Mouse (Mus musculus): ENCODE data around the gene Sfi1.
"Not testable (repeated sequence)": the region's sequence is repeated elsewhere in the genome, so short reads cannot be mapped to it uniquely, and the experiment has no call there.

Sfi1 gene

DNA sequence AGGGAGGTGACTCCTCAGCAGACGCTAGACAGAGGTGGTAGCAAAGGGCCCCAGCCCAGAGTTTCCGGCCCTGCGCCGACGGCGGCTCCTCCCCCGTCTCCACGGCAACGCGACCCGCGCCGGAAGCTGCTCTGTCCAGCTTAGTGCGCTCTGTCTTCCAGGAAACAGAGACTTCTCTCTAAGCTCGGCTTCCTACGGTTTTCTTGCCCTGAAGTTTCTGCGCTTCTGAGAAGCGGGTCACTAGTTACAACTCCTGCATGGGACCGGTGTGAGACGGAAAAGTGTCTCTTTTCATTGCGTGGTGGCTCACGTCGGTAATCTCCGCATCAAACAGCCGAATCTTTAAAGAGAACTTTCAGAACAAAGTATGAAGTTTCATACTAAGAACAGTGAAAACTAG lies at the start of gene Sfi1:
TSS of gene Sfi1 (minus strand) at position 101 of the 400 bp plus-strand sequence.
- no peak for DNase-seq

DNA sequence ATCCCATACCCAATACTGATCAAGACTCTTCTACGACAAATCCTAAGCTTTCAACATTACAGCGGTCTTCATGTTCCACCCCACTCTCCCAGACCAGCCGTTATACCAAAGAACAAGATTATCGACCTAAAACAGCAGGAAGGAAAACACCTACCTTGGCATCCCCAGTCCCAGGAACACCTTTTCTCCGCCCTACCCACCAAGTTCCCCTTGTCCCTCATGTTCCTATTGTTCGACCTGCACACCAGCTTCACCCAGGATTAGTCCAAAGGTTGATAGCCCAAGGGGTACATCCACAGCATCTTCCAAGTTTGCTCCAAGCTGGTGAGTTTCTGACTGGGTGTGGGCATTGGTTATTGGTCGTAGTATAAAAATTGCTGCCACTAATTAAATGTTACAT lies 49.1 kb upstream of the Sfi1 start:
- DNase-seq: no peak

DNA sequence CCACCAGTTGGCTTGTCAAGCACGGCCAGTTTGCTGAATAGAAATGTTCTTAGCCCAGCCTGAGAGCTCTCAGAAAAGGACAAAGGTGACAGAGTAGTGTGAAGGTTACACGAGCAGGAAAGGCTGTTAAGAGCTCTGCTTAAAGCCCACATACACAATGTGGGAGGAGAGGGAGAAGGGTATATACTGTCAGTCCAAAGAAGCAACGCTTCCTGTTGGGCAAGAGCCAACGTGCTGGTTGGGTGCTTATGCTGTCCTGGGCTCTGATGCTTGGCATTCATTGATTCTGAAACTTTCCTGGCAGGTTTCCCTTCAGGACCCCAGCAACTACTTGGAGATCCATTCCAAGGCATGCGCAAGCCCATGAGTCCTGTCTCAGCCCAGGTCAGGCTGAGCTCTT lies 42.0 kb upstream of the Sfi1 start:
- no peak for DNase-seq

DNA sequence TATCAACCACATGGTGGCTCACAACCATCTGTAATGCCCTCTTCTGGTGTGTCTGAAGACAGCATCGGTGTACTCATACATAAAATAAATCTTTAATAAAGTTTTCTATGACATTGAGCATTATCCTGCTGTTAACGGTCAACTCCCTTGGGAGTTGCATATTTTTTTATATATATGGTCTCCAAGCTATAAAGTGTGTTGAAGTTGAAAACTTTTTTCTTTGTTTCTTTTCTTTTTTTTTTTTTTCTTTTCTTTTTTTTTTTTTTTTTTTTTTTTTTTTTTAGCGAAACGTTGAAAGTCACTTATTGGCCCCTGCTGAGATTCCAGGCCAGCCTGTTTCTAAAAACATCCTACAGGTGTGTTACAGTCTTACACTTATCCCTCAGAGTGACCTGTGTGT lies 40.4 kb upstream of the Sfi1 start:
- no peak for DNase-seq

DNA sequence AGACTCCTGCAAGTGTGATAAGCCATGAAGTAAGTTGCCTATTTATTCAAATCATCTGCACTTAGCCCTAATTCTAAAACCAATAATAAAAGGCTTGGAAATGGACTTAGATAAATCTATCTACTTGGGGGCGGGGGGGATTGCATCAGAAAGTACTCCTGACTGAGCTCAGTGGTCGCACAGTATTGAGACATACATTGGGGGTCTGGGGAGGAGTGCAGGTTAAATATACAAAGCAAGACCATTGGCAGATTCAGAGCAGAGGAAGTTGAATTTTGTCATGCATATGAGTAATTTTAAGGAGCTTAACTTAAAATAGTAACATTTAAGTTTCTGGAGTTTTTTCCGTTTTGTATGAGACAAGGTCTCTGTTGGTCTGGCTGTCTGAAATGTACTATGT lies 39.0 kb upstream of the Sfi1 start:
- DNase-seq: no peak

DNA sequence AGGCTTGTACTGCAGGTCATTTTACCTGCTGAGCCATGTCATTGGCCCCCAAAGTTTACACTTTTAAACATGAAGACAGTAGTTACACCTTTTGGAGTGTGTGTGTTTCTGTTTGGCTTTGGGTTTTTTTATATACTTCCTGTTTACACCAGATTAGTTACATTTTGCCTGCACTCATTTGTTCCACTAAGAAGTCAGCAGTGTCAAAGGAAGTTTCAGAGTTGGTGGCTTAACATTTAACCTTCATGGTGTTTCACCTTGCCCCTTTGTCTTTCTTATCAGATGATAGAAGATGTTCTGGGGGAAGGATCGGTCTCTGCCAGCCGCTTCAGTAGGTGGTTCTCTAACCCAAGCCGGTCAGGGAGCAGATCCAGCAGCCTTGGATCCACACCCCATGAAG lies 33.9 kb upstream of the Sfi1 start:
- no peak for DNase-seq

DNA sequence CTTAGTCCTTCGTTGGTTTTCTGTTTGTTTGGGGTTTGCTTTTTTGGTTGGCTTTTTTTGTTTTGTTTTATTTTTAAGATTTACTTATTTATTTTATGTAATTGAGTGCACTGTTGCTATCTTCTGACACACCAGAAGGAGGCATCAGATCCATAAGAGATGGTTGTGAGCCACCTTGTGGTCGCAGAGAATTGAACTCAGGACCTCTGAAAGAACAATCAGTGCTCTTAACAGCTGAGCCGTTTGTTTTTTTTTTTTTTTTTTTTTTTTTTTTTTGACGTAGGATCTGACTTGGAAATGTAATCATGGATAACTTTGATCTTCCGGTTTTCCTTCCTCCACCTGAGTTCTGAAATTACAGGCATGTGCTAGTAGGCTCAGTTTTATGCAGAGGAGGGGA lies 29.8 kb upstream of the Sfi1 start:
- no peak for DNase-seq

DNA sequence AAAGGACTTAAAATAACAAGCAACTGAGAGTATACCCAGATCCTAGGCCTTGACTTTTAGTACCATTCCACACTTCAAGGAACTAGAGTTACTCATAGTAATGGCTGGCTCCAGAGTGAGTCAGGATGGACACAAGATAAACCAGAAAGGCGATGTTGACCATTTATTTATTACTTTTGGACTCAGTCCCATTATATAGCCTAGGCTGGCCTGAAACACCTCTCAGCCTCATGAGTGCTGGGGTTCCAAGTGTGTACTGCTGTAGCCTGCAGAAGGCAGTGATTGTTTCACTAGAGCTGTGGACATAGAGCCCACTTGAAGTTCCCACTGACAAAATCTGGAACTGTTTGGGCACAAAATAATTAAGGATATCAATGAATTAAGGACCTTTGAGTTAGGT lies 19.3 kb upstream of the Sfi1 start:
- DNase-seq: no peak

GRCm38 (mm10) chr11:3206783-3207182 lies 13.5 kb upstream of the Sfi1 start:
- DNase-seq: no peak

- DNase-seq: no peak
Observed at GRCm38 (mm10) chr11:3205207-3205606, 11.9 kb upstream of the Sfi1 start.

- DNase-seq: no peak
Observed at GRCm38 (mm10) chr11:3203771-3204170, 10.5 kb upstream of the Sfi1 start.

- peak; percentile 57 to 72 for DNase-seq
Observed at GRCm38 (mm10) chr11:3202781-3203441, 9.6 kb upstream of the Sfi1 start.

GRCm38 (mm10) chr11:3202231-3202701 lies 9.0 kb upstream of the Sfi1 start, which contains the start of gene Eif4enif1:
Eif4enif1 (plus strand) TSS chr11:3202392.
- DNase-seq: peak; percentile 84 to 94

DNA sequence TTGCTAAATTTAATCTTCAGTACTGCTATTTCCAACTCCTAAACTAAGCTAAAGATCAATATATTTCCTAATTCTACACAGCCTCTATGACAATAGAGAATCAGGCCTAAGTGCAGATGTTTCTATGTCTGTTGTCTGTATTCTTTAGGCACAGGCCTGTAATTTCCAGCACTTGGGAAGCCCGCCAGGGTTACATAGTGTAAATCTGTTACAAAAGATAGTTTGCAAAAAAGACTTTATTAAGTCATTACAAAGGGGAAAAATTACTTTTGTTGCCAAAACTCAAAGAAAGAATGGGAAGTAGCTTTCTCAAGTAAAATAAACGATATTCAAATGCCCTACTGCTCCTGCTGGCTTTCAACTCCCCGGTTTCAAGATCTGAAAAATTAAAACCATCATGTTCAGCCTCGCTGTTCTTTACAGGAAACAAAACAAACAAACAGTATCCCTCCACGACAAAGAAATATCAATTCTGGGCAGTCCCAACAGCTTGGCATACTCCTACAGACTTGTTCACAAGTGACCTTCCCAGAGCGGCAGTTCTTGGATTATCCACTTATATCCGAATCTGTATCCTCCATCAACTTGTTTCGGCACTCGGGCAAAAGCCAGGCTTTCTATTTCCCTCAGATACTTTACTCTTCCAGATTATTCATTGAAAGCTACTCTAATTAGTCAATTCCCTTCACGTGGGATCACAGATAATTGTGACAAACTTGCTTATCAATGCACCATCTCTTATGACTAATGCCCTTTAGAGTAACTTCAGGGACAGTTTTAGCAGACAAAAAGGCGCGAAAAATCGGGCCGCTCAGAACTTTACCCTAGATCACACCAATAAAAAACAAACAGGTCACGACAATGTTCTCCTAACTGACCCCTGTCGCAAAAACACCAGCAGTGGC lies 8.3 kb upstream of the Sfi1 start:
- DNase-seq: peak; percentile 12 to 30

GRCm38 (mm10) chr11:3200636-3201035 lies 7.4 kb upstream of the Sfi1 start:
- not testable (repeated sequence) for DNase-seq

DNA sequence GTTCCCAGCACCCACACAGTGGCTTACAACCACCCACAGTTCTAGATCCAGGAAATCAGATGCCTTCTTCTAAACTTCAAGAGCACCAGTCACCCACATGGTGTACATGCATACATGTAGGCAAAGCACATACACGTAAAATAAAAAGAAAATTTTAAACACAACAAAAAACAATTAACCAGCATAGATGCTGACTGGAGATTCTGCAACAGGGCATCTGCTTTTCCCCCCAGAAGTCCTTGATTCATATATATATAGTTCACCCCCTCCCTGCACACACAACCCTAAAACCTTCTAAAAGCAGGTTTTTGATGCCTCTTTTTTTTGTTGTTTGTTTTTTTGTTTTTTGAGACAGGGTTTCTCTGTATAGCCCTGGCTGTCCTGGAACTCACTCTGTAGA lies 10.6 kb downstream of the Sfi1 start:
- not testable (repeated sequence) for DNase-seq

- peak in 1 of 2 experiments; percentile 28 for DNase-seq
Observed at GRCm38 (mm10) chr11:3181971-3182370, 11.3 kb downstream of the Sfi1 start.

GRCm38 (mm10) chr11:3181250-3181649 lies 12.0 kb downstream of the Sfi1 start:
- DNase-seq: peak; percentile 35 to 56

- not testable (repeated sequence) for DNase-seq
Observed at GRCm38 (mm10) chr11:3180510-3181160, 12.6 kb downstream of the Sfi1 start.

DNA sequence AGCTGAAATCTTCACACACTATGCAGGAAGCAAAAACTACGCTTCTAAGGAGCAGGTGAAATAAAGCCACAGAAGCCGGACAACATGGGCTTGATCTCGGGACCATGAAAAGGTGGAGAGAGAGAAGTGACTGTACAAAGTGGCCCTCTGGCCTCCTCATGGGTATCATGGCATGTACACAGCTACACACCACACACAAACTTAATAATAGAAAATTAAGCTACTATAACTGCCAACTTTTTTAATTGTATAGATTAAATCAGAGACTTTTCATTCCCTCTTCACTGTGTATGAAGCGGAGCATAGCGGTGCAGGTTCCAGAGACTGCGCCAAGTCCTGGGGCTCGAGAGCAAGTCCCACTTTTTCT lies 13.6 kb downstream of the Sfi1 start:
- peak in 1 of 2 experiments; percentile 28 for DNase-seq

DNA sequence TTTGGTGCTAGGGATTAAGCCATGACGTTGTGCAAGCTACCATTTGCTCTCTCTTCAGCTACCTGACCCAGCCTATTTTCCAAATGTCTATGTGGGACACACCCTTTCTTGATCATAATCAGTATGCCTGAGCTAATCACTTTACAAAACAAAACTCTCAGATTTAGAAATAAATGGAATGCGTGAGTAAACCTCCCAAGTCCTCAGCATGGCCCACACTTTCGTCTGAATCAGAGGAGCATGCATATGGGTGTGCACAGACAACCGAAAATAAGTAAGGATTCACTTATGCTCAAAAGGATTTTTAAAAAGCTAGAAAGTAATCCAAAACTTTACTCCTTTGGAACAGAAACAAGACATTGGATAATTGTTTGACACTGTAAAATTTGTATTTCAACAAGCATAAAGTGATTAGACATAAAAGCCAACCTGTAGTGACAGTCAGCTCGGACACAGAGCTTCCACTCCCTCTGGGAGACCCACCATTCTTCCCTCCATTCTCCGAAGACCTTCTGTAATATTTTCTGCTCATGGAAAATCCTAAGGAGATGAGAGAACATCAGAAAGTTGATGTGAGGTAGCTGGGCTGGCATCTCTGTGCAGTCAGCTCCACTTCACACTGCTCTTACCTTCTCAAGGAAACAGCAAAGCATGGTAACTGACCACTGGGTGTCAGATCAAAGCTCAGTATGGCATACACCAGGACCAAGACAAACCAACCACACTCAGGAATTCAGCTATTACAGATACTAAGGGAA lies 14.1 kb downstream of the Sfi1 start:
- DNase-seq: not testable (repeated sequence)

GRCm38 (mm10) chr11:3173425-3174318 lies 19.6 kb downstream of the Sfi1 start:
- peak; percentile 38 to 55 for DNase-seq
